Mouse (Mus musculus) kidney, adult 2 months (tissue): ENCODE measurements around the gene Rnf43. TPM values are rescaled to one million over a fixed set of nuclear protein-coding genes. Genes with fewer than 3 reads are reported as not detected.
A peak's percentile ranks its signal among the peaks of the same experiment; 100 is the strongest.

Experiments used
- DNase-seq: peaks from one replicate; pipeline ENCODE4 v3.0.0; 2021
- H3K27ac ChIP-seq: fragments of 200-500 bp; 2 replicates; pipeline ENCODE4 v1.5.1; 2012; ENCODE audit warnings: low read depth, low read length, control low read depth, inconsistent platforms; ENCODE audit not compliant: insufficient read depth
- H3K27me3 ChIP-seq: fragments of 200-500 bp; replicated peaks from 2 replicates; pipeline ENCODE4 v1.6.1; 2012; ENCODE audit warnings: mild to moderate bottlenecking, moderate library complexity, low read length, inconsistent platforms; ENCODE audit not compliant: control insufficient read depth, insufficient read depth
- H3K36me3 ChIP-seq: fragments of 200-500 bp; 2 replicates; pipeline ENCODE4 v1.6.1; 2012; ENCODE audit warnings: mild to moderate bottlenecking, moderate library complexity, low read length, inconsistent platforms; ENCODE audit not compliant: control insufficient read depth, insufficient read depth
- H3K4me1 ChIP-seq: fragments of 200-500 bp; 2 replicates; pipeline ENCODE4 v1.6.1; 2011; ENCODE audit warnings: low read length; ENCODE audit not compliant: control insufficient read depth, insufficient read depth
- H3K4me3 ChIP-seq: fragments of 200-500 bp; 2 replicates; pipeline ENCODE4 v1.5.1; 2011; ENCODE audit warnings: mild to moderate bottlenecking, low read depth, low read length, control low read depth; ENCODE audit not compliant: insufficient read depth
- CTCF ChIP-seq: fragments of 200-500 bp; conservative IDR thresholded peaks from 2 replicates; pipeline ENCODE4 v1.5.1; 2011; ENCODE audit warnings: low read depth, mild to moderate bottlenecking, control low read depth, low read length, moderate library complexity, mixed read lengths; ENCODE audit not compliant: insufficient read depth, insufficient read length
- POLR2A ChIP-seq: fragments of 200-500 bp; IDR thresholded peaks from one replicate; pipeline ENCODE4 v1.6.1; 2011; ENCODE audit warnings: low read depth, low read length, control low read depth
- WGBS: fragments of 180-500 bp; shearing (Covaris S2); methylation state at CpG from one replicate; pipeline ENCODE4 v1.1.7; 2018; 5-methylcytosine and 5-hydroxymethylcytosine counted together
- polyA plus RNA-seq: library from polyadenylated mRNA; depleted of rRNA; stranded (reverse); fragments of >200 nt; gene quantifications from 2 replicates; pipeline ENCODE4 v1.2.3, GENCODE M21; 2012

Rnf43 gene
- polyA plus RNA-seq, 1 experiment = 4.0 TPM

DNA sequence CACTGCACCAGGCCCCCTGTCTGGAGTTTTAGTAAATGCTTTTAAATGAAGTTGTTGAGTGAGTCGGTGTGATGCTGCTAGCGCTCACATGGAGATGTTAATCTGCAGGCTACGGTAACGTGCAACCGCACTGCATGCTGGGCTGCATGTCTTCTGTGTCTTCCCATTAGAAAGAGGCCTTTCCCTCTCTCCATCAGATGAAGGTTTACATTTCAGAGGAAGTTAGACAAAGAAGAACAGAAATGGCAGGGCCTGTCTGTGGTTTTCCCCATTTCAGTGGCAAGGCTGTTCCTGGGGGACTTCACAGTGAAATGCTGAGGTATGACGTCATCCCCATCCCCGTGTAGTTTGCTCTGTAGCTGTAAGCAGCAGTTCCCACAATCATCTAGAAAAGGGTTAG, 23.9 kb downstream of the Rnf43 start:
- H3K4me1 ChIP-seq = peaks cover 12% of the 10 kb centered on the region

GRCm38 (mm10) chr11:87687246-87688225, 25.0 kb downstream of the Rnf43 start:
- Histone ChIP-seq H3K4me1 (peaks cover 12% of the 10 kb centered on the region), H3K4me3 (no peak overlapping the region), H3K36me3 (no peaks in the 10 kb centered on the region), H3K27ac (no peak overlapping the region), H3K27me3 (no peaks in the 10 kb centered on the region)
- TF ChIP-seq CTCF (no peak), POLR2A (no peak)
- DNase-seq = no peak
- 78% methylated on average over 15 of the region's 15 CpGs for WGBS

More for the DNA sequence above, 23.9 kb downstream of the Rnf43 start:
- Histone ChIP-seq H3K4me3 (no peak overlapping the region), H3K27me3 (no peaks in the 10 kb centered on the region), H3K36me3 (no peaks in the 10 kb centered on the region), H3K27ac (no peak overlapping the region)
- TF ChIP-seq POLR2A (no peak), CTCF (no peak)
- 70% methylated on average over 7 of the region's 7 CpGs for WGBS
- no peak for DNase-seq

- no peak for DNase-seq
- H3K27me3 ChIP-seq = no peaks in the 10 kb centered on the region
- no peak overlapping the region for H3K27ac ChIP-seq
- no peak overlapping the region for H3K4me3 ChIP-seq
- WGBS = 72% methylated on average over 11 of the region's 11 CpGs
- H3K36me3 ChIP-seq = no peaks in the 10 kb centered on the region
- peaks cover 12% of the 10 kb centered on the region for H3K4me1 ChIP-seq
- TF ChIP-seq CTCF (no peak), POLR2A (no peak)
These were observed 26.1 kb downstream of the Rnf43 start for GRCm38 (mm10) chr11:87688478-87689203.

GRCm38 (mm10) chr11:87689402-87689808, 26.9 kb downstream of the Rnf43 start:
- Histone ChIP-seq H3K27me3 (no peaks in the 10 kb centered on the region), H3K36me3 (no peaks in the 10 kb centered on the region), H3K27ac (peak overlapping the region; percentile 15; the same call in 1 of the 2 replicates), H3K4me1 (peaks cover 12% of the 10 kb centered on the region), H3K4me3 (no peak overlapping the region; the same call in 1 of the 2 replicates)
- DNase-seq = peak; percentile 85
- whole genome bisulfite sequencing = 3% methylated on average over 7 of the region's 7 CpGs
- TF ChIP-seq POLR2A (no peak), CTCF (no peak)

GRCm38 (mm10) chr11:87690054-87690740, 27.7 kb downstream of the Rnf43 start:
- Histone ChIP-seq H3K4me3 (no peak overlapping the region), H3K27ac (peak overlapping the region; percentile 35; the same call in 1 of the 2 replicates), H3K4me1 (peaks cover 12% of the 10 kb centered on the region), H3K27me3 (no peaks in the 10 kb centered on the region), H3K36me3 (no peaks in the 10 kb centered on the region)
- DNase-seq = peak; percentile 12
- 42% methylated on average over 16 of the region's 16 CpGs for WGBS
- TF ChIP-seq POLR2A (no peak), CTCF (no peak)

DNA sequence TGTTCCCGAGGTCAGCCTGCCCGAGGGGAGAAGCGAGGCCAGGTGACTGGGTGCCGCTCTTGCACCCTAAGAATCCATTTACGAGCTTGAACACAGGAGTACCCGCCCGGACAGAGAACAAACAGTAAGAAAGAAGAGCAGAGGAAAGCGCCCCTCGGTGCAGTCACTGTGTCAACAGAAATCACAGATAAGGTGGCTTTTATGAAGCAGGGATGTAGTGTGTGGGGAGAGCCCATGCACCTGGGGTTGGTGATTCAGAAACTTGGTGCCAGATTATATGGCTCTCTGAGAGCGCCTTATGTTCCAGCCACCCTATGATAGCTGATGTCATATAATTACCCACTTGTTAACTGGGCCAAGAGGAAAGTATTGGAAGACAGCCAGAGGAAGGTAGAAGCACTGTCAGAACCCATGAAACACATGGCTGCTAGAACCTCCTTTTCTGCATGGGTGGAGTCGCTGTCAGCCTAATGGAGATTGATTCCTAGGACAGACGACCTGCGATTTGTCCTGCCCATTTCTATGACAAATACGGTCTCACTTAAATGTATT, 34.7 kb downstream of the Rnf43 start:
- WGBS = 57% methylated on average over 14 of the region's 14 CpGs
- Histone ChIP-seq H3K4me1 (no peaks in the 10 kb centered on the region; the same call in 1 of the 2 replicates), H3K4me3 (no peak overlapping the region), H3K36me3 (no peaks in the 10 kb centered on the region), H3K27ac (no peak overlapping the region), H3K27me3 (no peaks in the 10 kb centered on the region)
- no peak for DNase-seq
- TF ChIP-seq CTCF (no peak), POLR2A (no peak)
